Mouse (Mus musculus) spleen, adult 2 months (tissue): ENCODE data around the gene Zfp423. TPM values are rescaled to one million over a fixed set of nuclear protein-coding genes. Genes with fewer than 3 reads are reported as not detected.

Source experiments
- DNase-seq, 2 experiments: peaks; one replicate each; pipeline versions ENCODE4 v3.0.0 to v3.0.0-alpha.2; 2012 to 2021; ENCODE audit warnings: low spot score in 2 of 2, low read depth in 1 of 2
- H3K27ac ChIP-seq: fragments of 200-500 bp; 2 replicates; pipeline ENCODE4 v1.5.1; 2012; ENCODE audit warnings: low read length, inconsistent platforms; ENCODE audit not compliant: insufficient read depth
- H3K27me3 ChIP-seq: fragments of 200-500 bp; 2 replicates; pipeline ENCODE4 v1.6.1; 2012; ENCODE audit warnings: mild to moderate bottlenecking, moderate library complexity, low read length, inconsistent platforms; ENCODE audit not compliant: control insufficient read depth, insufficient read depth
- H3K36me3 ChIP-seq: fragments of 200-500 bp; 2 replicates; pipeline ENCODE4 v1.6.1; 2012; ENCODE audit warnings: mild to moderate bottlenecking, low read length, inconsistent platforms; ENCODE audit not compliant: control insufficient read depth, insufficient read depth
- H3K4me1 ChIP-seq: fragments of 200-500 bp; 2 replicates; pipeline ENCODE4 v1.6.1; 2011; ENCODE audit warnings: inconsistent platforms; ENCODE audit not compliant: control insufficient read depth, insufficient read depth, insufficient read length
- H3K4me3 ChIP-seq: fragments of 200-500 bp; 2 replicates; pipeline ENCODE4 v1.5.1; 2011; ENCODE audit warnings: mild to moderate bottlenecking, inconsistent platforms; ENCODE audit not compliant: insufficient read depth, insufficient read length; ENCODE audit errors: extremely low read depth
- CTCF ChIP-seq: fragments of 200-500 bp; IDR thresholded peaks from 2 replicates; pipeline ENCODE4 v1.5.1; 2011; ENCODE audit warnings: mild to moderate bottlenecking, inconsistent platforms; ENCODE audit not compliant: insufficient read depth, insufficient read length, insufficient replicate concordance; ENCODE audit errors: extremely low read depth
- POLR2A ChIP-seq: fragments of 200-500 bp; IDR thresholded peaks from 2 replicates; pipeline ENCODE4 v1.6.1; 2011; ENCODE audit warnings: low read depth, low read length, inconsistent platforms
- WGBS: fragments of 180-500 bp; shearing (Covaris S2); methylation state at CpG from one replicate; pipeline ENCODE4 v1.1.7; 2018; 5-methylcytosine and 5-hydroxymethylcytosine counted together
- polyA plus RNA-seq: library from polyadenylated mRNA; depleted of rRNA; stranded (reverse); fragments of >200 nt; gene quantifications from 2 replicates; pipeline ENCODE4 v1.2.3, GENCODE M21; 2012

Gene Zfp423
- polyA plus RNA-seq, 1 experiment: 4.6 TPM

GRCm38 (mm10) chr8:87875852-87876251 lies 83.5 kb downstream of the Zfp423 start:
- Histone ChIP-seq H3K36me3 (no peaks in the 10 kb centered on the region), H3K27ac (no peak overlapping the region), H3K4me3 (no peak overlapping the region), H3K27me3 (no peaks in the 10 kb centered on the region), H3K4me1 (no peaks in the 10 kb centered on the region)
- no peak for DNase-seq
- WGBS: 49% methylated on average over 6 of the region's 6 CpGs
- TF ChIP-seq POLR2A (no peak), CTCF (no peak)

- TF ChIP-seq CTCF: no peak
- TF ChIP-seq POLR2A: no peak
- no peaks in the 10 kb centered on the region for H3K36me3 ChIP-seq
- DNase-seq: no peak
- H3K4me1 ChIP-seq: no peaks in the 10 kb centered on the region
- WGBS: 51% methylated on average over 10 of the region's 10 CpGs
- H3K4me3 ChIP-seq: no peak overlapping the region
- H3K27me3 ChIP-seq: no peaks in the 10 kb centered on the region
- no peak overlapping the region for H3K27ac ChIP-seq
Observed at GRCm38 (mm10) chr8:87875452-87875851, 83.9 kb downstream of the Zfp423 start.

- Histone ChIP-seq H3K27ac (no peak overlapping the region), H3K4me3 (no peak overlapping the region), H3K27me3 (no peaks in the 10 kb centered on the region), H3K4me1 (no peaks in the 10 kb centered on the region), H3K36me3 (no peaks in the 10 kb centered on the region)
- TF ChIP-seq POLR2A: no peak
- TF ChIP-seq CTCF: no peak
- WGBS: 92% methylated on average over 14 of the region's 14 CpGs
- DNase-seq: no peak
Observed at GRCm38 (mm10) chr8:87872987-87873550, 86.3 kb downstream of the Zfp423 start.

- WGBS: 87% methylated on average over 6 of the region's 6 CpGs
- no peak overlapping the region for H3K4me3 ChIP-seq
- H3K27ac ChIP-seq: no peak overlapping the region
- no peaks in the 10 kb centered on the region for H3K27me3 ChIP-seq
- no peaks in the 10 kb centered on the region for H3K36me3 ChIP-seq
- DNase-seq: no peak
- H3K4me1 ChIP-seq: no peaks in the 10 kb centered on the region
- no peak for TF ChIP-seq CTCF
- no peak for TF ChIP-seq POLR2A
Observed at GRCm38 (mm10) chr8:87872356-87872930, 87.0 kb downstream of the Zfp423 start.

- no peak for DNase-seq
- Histone ChIP-seq H3K27ac (no peak overlapping the region), H3K36me3 (no peaks in the 10 kb centered on the region), H3K27me3 (no peaks in the 10 kb centered on the region), H3K4me1 (no peaks in the 10 kb centered on the region), H3K4me3 (no peak overlapping the region)
- 78% methylated on average over 6 of the region's 6 CpGs for WGBS
- TF ChIP-seq POLR2A (no peak), CTCF (no peak)
Observed at GRCm38 (mm10) chr8:87866586-87866985, 92.8 kb downstream of the Zfp423 start.

GRCm38 (mm10) chr8:87864236-87864635 lies 95.2 kb downstream of the Zfp423 start:
- no peak for TF ChIP-seq CTCF
- no peak for TF ChIP-seq POLR2A

GRCm38 (mm10) chr8:87863128-87863527 lies 96.3 kb downstream of the Zfp423 start:
- 53% methylated on average over 8 of the region's 8 CpGs for WGBS
- Histone ChIP-seq H3K27ac (no peak overlapping the region; the same call in 1 of the 2 replicates), H3K36me3 (no peaks in the 10 kb centered on the region), H3K4me1 (no peaks in the 10 kb centered on the region), H3K4me3 (no peak overlapping the region), H3K27me3 (no peaks in the 10 kb centered on the region)
- TF ChIP-seq POLR2A (no peak), CTCF (no peak)
- DNase-seq: no peak

More at GRCm38 (mm10) chr8:87864236-87864635, 95.2 kb downstream of the Zfp423 start:
- WGBS: 84% methylated on average over 8 of the region's 8 CpGs
- no peaks in the 10 kb centered on the region for H3K27me3 ChIP-seq
- DNase-seq: no peak
- H3K4me1 ChIP-seq: no peaks in the 10 kb centered on the region
- H3K4me3 ChIP-seq: no peak overlapping the region
- H3K36me3 ChIP-seq: no peaks in the 10 kb centered on the region
- H3K27ac ChIP-seq: no peak overlapping the region
